11 mouse cellular contexts compared by ENCODE assay signal in genomic region chr19:14505885-14506548, GRCm38 (mm10).
A peak's percentile ranks its signal among the peaks of the same experiment; 100 is the strongest.
DNase-seq lines count a peak whose midpoint lies in the region; ATAC-seq and TF ChIP-seq lines count a peak whose summit lies in the region.
"Had no signal": no experiment of that assay in that cellular context is flagged by ENCODE, and none has a peak within 500 bp of the region (broad histone marks: within the 10 kb centered on the region; RNA-seq: fewer than 3 reads in every experiment).

No protein-coding gene starts in this region.

- no peaks in the 10 kb centered on the region for H3K27me3 ChIP-seq in megakaryocyte, embryonic 14.5 days (replicated peaks)
- no peaks in the 10 kb centered on the region for H3K27me3 ChIP-seq in forebrain, postnatal 0 days (ENCODE audit: insufficient read depth, low read length)
- H3K27me3 ChIP-seq in neural tube, embryonic 13.5 days: no peaks in the 10 kb centered on the region

- no peak for TF ChIP-seq CTCF in forebrain, postnatal 0 days (IDR thresholded peaks at IDR 0.05; ENCODE audit: low read depth)

- ATAC-seq in megakaryocyte, adult 5-6 weeks (ENCODE audit: poor library complexity, severe bottlenecking): no peak
- ATAC-seq in forebrain, postnatal 0 days: 0 out of 2 replicates have a peak, but pooled peaks have one; percentile 14
- peak; percentile 25 for ATAC-seq in inflammation-experienced regulatory T-cells, adult 6 months
- ATAC-seq in neural tube, embryonic 13.5 days (ENCODE audit: low read depth): peak; percentile 38
- no peak for ATAC-seq in megakaryocyte progenitor cell, adult 5-6 weeks (replicated peaks; ENCODE audit: poor library complexity)

- peaks cover 10% of the 10 kb centered on the region for H3K36me3 ChIP-seq in megakaryocyte, embryonic 14.5 days (replicated peaks; ENCODE audit: low read length)
- H3K36me3 ChIP-seq in forebrain, postnatal 0 days (ENCODE audit: insufficient read depth): no peaks in the 10 kb centered on the region
- peaks cover 4% of the 10 kb centered on the region; the same call in 1 of the 2 replicates for H3K36me3 ChIP-seq in neural tube, embryonic 13.5 days

- H3K4me1 ChIP-seq in megakaryocyte, embryonic 14.5 days: peaks cover 31% of the 10 kb centered on the region
- H3K4me1 ChIP-seq in forebrain, postnatal 0 days (ENCODE audit: insufficient read depth): peaks cover 29% of the 10 kb centered on the region
- H3K4me1 ChIP-seq in neural tube, embryonic 13.5 days (replicated peaks): peaks cover 63% of the 10 kb centered on the region

- no peak overlapping the region for H3K27ac ChIP-seq in forebrain, postnatal 0 days (ENCODE audit: low read depth, low read length)
- H3K27ac ChIP-seq in neural tube, embryonic 13.5 days (replicated peaks): peak overlapping the region; percentile 72

- WGBS in forebrain, postnatal 0 days: 66% methylated on average over 2 of the region's 2 CpGs
- 71% methylated on average over 2 of the region's 2 CpGs for WGBS in neural tube, embryonic 13.5 days

- no peak for DNase-seq in forebrain, postnatal 0 days
- no peak for DNase-seq in left cerebral cortex, adult 8-10 months (ENCODE audit: low spot score in 2 of 2)
- DNase-seq: cerebellum, adult 8-10 months; heart, adult 11 months; kidney, postnatal 14 days; layer of hippocampus, postnatal 36 days had no signal

- no peaks in the 10 kb centered on the region for H3K9me3 ChIP-seq in megakaryocyte, embryonic 14.5 days
- no peaks in the 10 kb centered on the region for H3K9me3 ChIP-seq in forebrain, postnatal 0 days (ENCODE audit: low read length)
- no peaks in the 10 kb centered on the region for H3K9me3 ChIP-seq in neural tube, embryonic 13.5 days

- H3K4me2 ChIP-seq in forebrain, postnatal 0 days (ENCODE audit: low read depth): no peak overlapping the region
- H3K4me2 ChIP-seq in neural tube, embryonic 13.5 days: peak overlapping the region; percentile 27; the same call in 1 of the 2 replicates

- no peak overlapping the region for H3K9ac ChIP-seq in forebrain, postnatal 0 days
- H3K9ac ChIP-seq in neural tube, embryonic 13.5 days: no peak overlapping the region

- H3K4me3 ChIP-seq in megakaryocyte, embryonic 14.5 days (replicated peaks): peak overlapping the region; percentile 64
- no peak overlapping the region for H3K4me3 ChIP-seq in forebrain, postnatal 0 days (ENCODE audit: low read depth, low read length)
- no peak overlapping the region for H3K4me3 ChIP-seq in neural tube, embryonic 13.5 days

Comparison
In these comparisons a context has a peak if more than half of its experiments do, and no peak if none do; other contexts are left out.
1. ATAC-seq: peak in forebrain, postnatal 0 days (single experiment), inflammation-experienced regulatory T-cells, adult 6 months (single experiment) and neural tube, embryonic 13.5 days (single experiment); none in megakaryocyte, adult 5-6 weeks (single experiment) and megakaryocyte progenitor cell, adult 5-6 weeks (single experiment).